25 mouse cellular contexts compared by ENCODE assay signal in genomic region chr9:107482004-107482403, GRCm38 (mm10). TPM values are rescaled to one million over a fixed set of nuclear protein-coding genes. Genes with fewer than 3 reads are reported as not detected.
DNase-seq lines count a peak whose midpoint lies in the region; ATAC-seq and TF ChIP-seq lines count a peak whose summit lies in the region.
"Had no signal": no experiment of that assay in that cellular context is flagged by ENCODE, and none has a peak within 500 bp of the region (broad histone marks: within the 10 kb centered on the region; RNA-seq: fewer than 3 reads in every experiment).

No protein-coding gene starts in this region.

- H3K27me3 ChIP-seq in hindbrain, embryonic 11.5 days (ENCODE audit: control insufficient read depth, insufficient read depth, low read length) = no peaks in the 10 kb centered on the region
- no peaks in the 10 kb centered on the region for H3K27me3 ChIP-seq in hindbrain, postnatal 0 days (ENCODE audit: insufficient read depth, low read length)
- H3K27me3 ChIP-seq in forebrain, embryonic 14.5 days (replicated peaks; ENCODE audit: control insufficient read depth, insufficient read depth, low read length) = no peaks in the 10 kb centered on the region
- no peaks in the 10 kb centered on the region for H3K27me3 ChIP-seq in midbrain, embryonic 16.5 days (ENCODE audit: control insufficient read depth, insufficient read depth, low read depth, low read length)
- peaks cover 15% of the 10 kb centered on the region for H3K27me3 ChIP-seq in kidney, embryonic 14.5 days (ENCODE audit: control insufficient read depth, insufficient read depth, low read length)

- no peak overlapping the region for H3K9ac ChIP-seq in hindbrain, embryonic 11.5 days (ENCODE audit: low read depth, low read length)
- H3K9ac ChIP-seq in hindbrain, postnatal 0 days (replicated peaks; ENCODE audit: low read length) = no peak overlapping the region
- no peak overlapping the region for H3K9ac ChIP-seq in forebrain, embryonic 14.5 days (ENCODE audit: low read length)
- H3K9ac ChIP-seq in midbrain, embryonic 16.5 days (ENCODE audit: low read depth, low read length) = no peak overlapping the region
- H3K9ac ChIP-seq in kidney, embryonic 14.5 days (ENCODE audit: low read depth, low read length) = no peak overlapping the region
- H3K9ac ChIP-seq: heart, embryonic 12.5 days; liver, embryonic 15.5 days had no signal

- H3K4me1 ChIP-seq in hindbrain, embryonic 11.5 days (replicated peaks; ENCODE audit: control insufficient read depth, insufficient read depth, low read length) = peaks cover 22% of the 10 kb centered on the region; the same call in 1 of the 2 replicates
- peaks cover 28% of the 10 kb centered on the region for H3K4me1 ChIP-seq in hindbrain, postnatal 0 days (ENCODE audit: insufficient read depth, low read length)
- H3K4me1 ChIP-seq in forebrain, embryonic 14.5 days (ENCODE audit: control insufficient read depth, insufficient read depth, low read length) = peaks cover 53% of the 10 kb centered on the region
- H3K4me1 ChIP-seq in midbrain, embryonic 16.5 days (ENCODE audit: control insufficient read depth, insufficient read depth, low read length) = peaks cover 36% of the 10 kb centered on the region
- peaks cover 13% of the 10 kb centered on the region; the same call in 1 of the 2 replicates for H3K4me1 ChIP-seq in kidney, embryonic 14.5 days (ENCODE audit: control insufficient read depth, insufficient read depth, low read length)

- no peak overlapping the region for H3K4me3 ChIP-seq in hindbrain, embryonic 11.5 days (ENCODE audit: low read depth, low read length)
- H3K4me3 ChIP-seq in hindbrain, postnatal 0 days (ENCODE audit: low read length) = no peak overlapping the region
- no peak overlapping the region for H3K4me3 ChIP-seq in forebrain, embryonic 14.5 days (ENCODE audit: low read depth, low read length)
- H3K4me3 ChIP-seq in midbrain, embryonic 16.5 days (ENCODE audit: low read depth, low read length) = no peak overlapping the region
- no peak overlapping the region for H3K4me3 ChIP-seq in kidney, embryonic 14.5 days (ENCODE audit: low read length)
- H3K4me3 ChIP-seq: heart, embryonic 12.5 days; left cerebral cortex, adult 2 months; liver, embryonic 15.5 days; myocyte had no signal

- 98% methylated on average over 9 of the region's 9 CpGs for WGBS in hindbrain, embryonic 11.5 days
- 86% methylated on average over 9 of the region's 9 CpGs for WGBS in hindbrain, postnatal 0 days
- 86% methylated on average over 9 of the region's 9 CpGs for WGBS in forebrain, embryonic 14.5 days
- WGBS in midbrain, embryonic 16.5 days = 95% methylated on average over 9 of the region's 9 CpGs
- WGBS in kidney, embryonic 14.5 days = 92% methylated on average over 9 of the region's 9 CpGs

- peak overlapping the region; percentile 67; the same call in 1 of the 2 replicates for H3K27ac ChIP-seq in hindbrain, embryonic 11.5 days (ENCODE audit: low read depth, low read length)
- H3K27ac ChIP-seq in hindbrain, postnatal 0 days = no peak overlapping the region
- peak overlapping the region; percentile 29; the same call in 1 of the 2 replicates for H3K27ac ChIP-seq in forebrain, embryonic 14.5 days (ENCODE audit: low read depth, low read length)
- H3K27ac ChIP-seq in midbrain, embryonic 16.5 days (ENCODE audit: low read length) = peak overlapping the region; percentile 65; the same call in 1 of the 2 replicates
- no peak overlapping the region for H3K27ac ChIP-seq in kidney, embryonic 14.5 days (ENCODE audit: low read depth, low read length)
- H3K27ac ChIP-seq: kidney, postnatal 0 days; left cerebral cortex, adult 2 months; liver, embryonic 15.5 days; macrophage had no signal

- no peak for TF ChIP-seq CTCF in hindbrain, postnatal 0 days (IDR thresholded peaks at IDR 0.05; ENCODE audit: low read depth)

- H3K36me3 ChIP-seq in hindbrain, embryonic 11.5 days (ENCODE audit: control insufficient read depth, insufficient read depth, low read length) = no peaks in the 10 kb centered on the region
- H3K36me3 ChIP-seq in hindbrain, postnatal 0 days (ENCODE audit: insufficient read depth, low read length) = no peaks in the 10 kb centered on the region
- no peaks in the 10 kb centered on the region for H3K36me3 ChIP-seq in forebrain, embryonic 14.5 days (ENCODE audit: control insufficient read depth, insufficient read depth, low read length)
- H3K36me3 ChIP-seq in midbrain, embryonic 16.5 days (ENCODE audit: control insufficient read depth, insufficient read depth, low read length) = no peaks in the 10 kb centered on the region
- H3K36me3 ChIP-seq in kidney, embryonic 14.5 days (ENCODE audit: control insufficient read depth, insufficient read depth, low read length) = no peaks in the 10 kb centered on the region
- H3K36me3 ChIP-seq: heart, embryonic 12.5 days; liver, embryonic 15.5 days had no signal

- H3K9me3 ChIP-seq in hindbrain, embryonic 11.5 days (ENCODE audit: control insufficient read depth, low read length) = no peaks in the 10 kb centered on the region
- H3K9me3 ChIP-seq in hindbrain, postnatal 0 days (ENCODE audit: low read length) = no peaks in the 10 kb centered on the region
- H3K9me3 ChIP-seq in forebrain, embryonic 14.5 days (replicated peaks; ENCODE audit: control insufficient read depth, low read length) = no peaks in the 10 kb centered on the region
- H3K9me3 ChIP-seq in midbrain, embryonic 16.5 days (replicated peaks; ENCODE audit: control insufficient read depth, low read length, poor library complexity, severe bottlenecking) = no peaks in the 10 kb centered on the region
- H3K9me3 ChIP-seq in kidney, embryonic 14.5 days (ENCODE audit: control insufficient read depth, low read length) = no peaks in the 10 kb centered on the region
- H3K9me3 ChIP-seq: heart, embryonic 12.5 days; liver, embryonic 15.5 days had no signal

- H3K4me2 ChIP-seq in hindbrain, embryonic 11.5 days (replicated peaks; ENCODE audit: low read depth, low read length) = no peak overlapping the region
- H3K4me2 ChIP-seq in hindbrain, postnatal 0 days (ENCODE audit: low read depth, low read length) = no peak overlapping the region
- no peak overlapping the region for H3K4me2 ChIP-seq in forebrain, embryonic 14.5 days (ENCODE audit: low read length)
- H3K4me2 ChIP-seq in midbrain, embryonic 16.5 days (ENCODE audit: low read length) = no peak overlapping the region
- no peak overlapping the region for H3K4me2 ChIP-seq in kidney, embryonic 14.5 days (replicated peaks; ENCODE audit: low read depth, low read length)
- H3K4me2 ChIP-seq: heart, embryonic 12.5 days; liver, embryonic 15.5 days had no signal

- ATAC-seq in cerebellum, adult (ENCODE audit: insufficient number of reproducible peaks, low FRiP score, low TSS enrichment) = no peak
- ATAC-seq in hindbrain, embryonic 11.5 days (ENCODE audit: low FRiP score) = no peak
- ATAC-seq in hindbrain, postnatal 0 days = no peak
- ATAC-seq in forebrain, embryonic 14.5 days = no peak
- ATAC-seq in midbrain, embryonic 16.5 days = no peak
- no peak for ATAC-seq in kidney, embryonic 14.5 days (ENCODE audit: low FRiP score, low TSS enrichment)
- ATAC-seq in inflammation-experienced regulatory T-cells, adult 6 months = no peak
- ATAC-seq: activated CD4-positive, CD25-positive, alpha-beta regulatory T cell, adult 4 months had no signal

- peak; percentile 66 to 69 for DNase-seq in cerebellum, postnatal 10 days
- DNase-seq in hindbrain, embryonic 11.5 days (ENCODE audit: low spot score) = no peak
- no peak for DNase-seq in hindbrain, postnatal 0 days (ENCODE audit: low spot score)
- DNase-seq in forebrain, embryonic 14.5 days (ENCODE audit: low spot score) = no peak
- DNase-seq: adrenal gland, adult 8-10 months; cerebellum, adult 18-20 months; gastrocnemius, postnatal 25 days; heart, adult 18-20 months; heart, postnatal 10 days; kidney, adult 18-20 months; left cerebral cortex, postnatal 4 days; liver; right cerebral cortex, postnatal 14 days; spleen, adult 18-20 months had no signal

RNA-seq across cellular contexts. Expression of gene Tmem115, which starts 51.7 kb away (rescaled TPM):
- 38.8 and 46.5 TPM in 2 replicates for polyA plus RNA-seq in hindbrain, embryonic 11.5 days (2014; fragmentation: Nextera tagmentation; extraction: Ambion mirVana)
- total RNA-seq in hindbrain, postnatal 0 days (2014; rRNA removed) = 72.6 and 78.4 TPM in 2 replicates
- polyA plus RNA-seq in hindbrain, postnatal 0 days (2015; fragmentation: Nextera tagmentation; extraction: Ambion mirVana) = 51.6 and 52.3 TPM in 2 replicates
- 44.4 and 53.4 TPM in 2 replicates for polyA plus RNA-seq in forebrain, embryonic 14.5 days (2014; fragmentation: Nextera tagmentation; extraction: Ambion mirVana)
- polyA plus RNA-seq in midbrain, embryonic 16.5 days (2015; fragmentation: Nextera tagmentation; extraction: Ambion mirVana) = 45.2 and 47.2 TPM in 2 replicates
- polyA plus RNA-seq in kidney, embryonic 14.5 days (2014; fragmentation: Nextera tagmentation; extraction: Ambion mirVana) = 45.0 and 49.9 TPM in 2 replicates
- 10 to 100 TPM; 17.5 to 28.0 (median 19.6) TPM for polyA plus RNA-seq in inflammation-experienced regulatory T-cells, adult 6 months (2017; shearing (Covaris generic))

RNA-seq across cellular contexts. Expression of gene Cyb561d2, which starts 60.0 kb away (rescaled TPM):
- 19.6 and 21.2 TPM in 2 replicates for polyA plus RNA-seq in hindbrain, embryonic 11.5 days (2014; fragmentation: Nextera tagmentation; extraction: Ambion mirVana)
- total RNA-seq in hindbrain, postnatal 0 days (2014; rRNA removed) = 56.5 and 69.3 TPM in 2 replicates
- 52.9 and 53.5 TPM in 2 replicates for polyA plus RNA-seq in hindbrain, postnatal 0 days (2015; fragmentation: Nextera tagmentation; extraction: Ambion mirVana)
- polyA plus RNA-seq in forebrain, embryonic 14.5 days (2014; fragmentation: Nextera tagmentation; extraction: Ambion mirVana) = 33.1 and 38.0 TPM in 2 replicates
- polyA plus RNA-seq in midbrain, embryonic 16.5 days (2015; fragmentation: Nextera tagmentation; extraction: Ambion mirVana) = 44.4 and 50.7 TPM in 2 replicates
- polyA plus RNA-seq in kidney, embryonic 14.5 days (2014; fragmentation: Nextera tagmentation; extraction: Ambion mirVana) = 28.7 and 32.3 TPM in 2 replicates
- 10 to 100 TPM; 66.5 to 78.0 (median 67.2) TPM for polyA plus RNA-seq in inflammation-experienced regulatory T-cells, adult 6 months (2017; shearing (Covaris generic))

Comparison
In these comparisons a context has a peak if more than half of its experiments do, and no peak if none do; other contexts are left out.
1. H3K27ac ChIP-seq: peak in hindbrain, embryonic 11.5 days (single experiment), forebrain, embryonic 14.5 days (single experiment) and midbrain, embryonic 16.5 days (single experiment); none in hindbrain, postnatal 0 days (single experiment) and kidney, embryonic 14.5 days (single experiment).
2. DNase-seq: peak in cerebellum, postnatal 10 days (2 of 2); none in hindbrain, embryonic 11.5 days (single experiment), hindbrain, postnatal 0 days (single experiment) and forebrain, embryonic 14.5 days (single experiment).